Mouse (Mus musculus) embryonic fibroblast, embryonic 13.5 days (primary cell): ENCODE data around the gene Cux1.

Source experiments
- CTCF ChIP-seq: IDR thresholded peaks from 2 replicates; pipeline ENCODE4 v1.5.1; 2011; ENCODE audit warnings: mild to moderate bottlenecking, control low read depth, low read length, moderate library complexity, borderline replicate concordance; ENCODE audit not compliant: insufficient read depth
- POLR2A ChIP-seq: IDR thresholded peaks from 2 replicates; pipeline ENCODE4 v1.6.1; 2011; ENCODE audit warnings: low read depth, mild to moderate bottlenecking, control low read depth, low read length, moderate library complexity

DNA sequence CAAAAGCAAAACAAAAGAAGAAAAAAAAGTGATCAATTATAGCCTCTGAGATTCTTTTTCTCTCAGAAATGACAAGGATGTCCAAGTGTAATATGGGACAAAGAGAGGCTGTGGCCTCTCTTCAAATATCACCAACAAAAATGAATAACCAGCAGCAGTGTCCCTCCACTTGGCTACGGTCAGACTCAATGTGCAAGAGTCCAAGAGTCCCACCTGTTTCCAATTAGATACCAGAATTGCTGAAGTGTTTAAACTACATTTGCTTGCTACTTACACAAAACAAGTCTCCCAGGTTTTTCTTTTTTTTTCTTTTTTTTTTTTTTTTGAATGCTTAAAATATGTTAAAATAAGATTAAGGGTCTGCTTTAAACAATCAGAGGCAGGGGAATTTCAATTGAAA is 5.1 kb downstream of the Cux1 start:
- TF ChIP-seq POLR2A = no peak
- TF ChIP-seq CTCF = no peak
